7 mouse cellular contexts compared by ENCODE assay signal in genomic region chrX:12158821-12159533, GRCm38 (mm10). TPM values are rescaled to one million over a fixed set of nuclear protein-coding genes. Genes with fewer than 3 reads are reported as not detected.
DNase-seq lines count a peak whose midpoint lies in the region; ATAC-seq lines count a peak whose summit lies in the region.

No protein-coding gene starts in this region.

- ATAC-seq in forebrain, embryonic 16.5 days = no peak
- no peak for ATAC-seq in liver, embryonic 15.5 days (ENCODE audit: insufficient read depth)

- H3K4me1 ChIP-seq in forebrain, embryonic 16.5 days (replicated peaks; ENCODE audit: control insufficient read depth, insufficient read depth, low read length) = peaks cover 18% of the 10 kb centered on the region
- H3K4me1 ChIP-seq in liver, embryonic 15.5 days (replicated peaks) = no peaks in the 10 kb centered on the region

- peak overlapping the region; percentile 62 for H3K4me2 ChIP-seq in forebrain, embryonic 16.5 days (ENCODE audit: low read length)
- peak overlapping the region; percentile 55 for H3K4me2 ChIP-seq in liver, embryonic 15.5 days

- peaks cover 10% of the 10 kb centered on the region for H3K27me3 ChIP-seq in forebrain, embryonic 16.5 days (replicated peaks; ENCODE audit: control insufficient read depth, insufficient read depth, low read length)
- H3K27me3 ChIP-seq in liver, embryonic 15.5 days = peaks cover 74% of the 10 kb centered on the region

- peak; percentile 55 to 72 for DNase-seq in B cell, adult 2 months
- peak; percentile 39 to 58 for DNase-seq in CD8-positive naive resting alpha-beta T cell, adult 2 months (ENCODE audit: low read depth in 2 of 2, low spot score in 2 of 2)
- peak; percentile 87 for DNase-seq in induced T-regulatory cell, adult 2 months (ENCODE audit: low read depth)
- DNase-seq in neural tube, embryonic 10.5 days (ENCODE audit: extremely low spot score, low spot score) = peak; percentile 51
- DNase-seq in urinary bladder, postnatal 10 days (ENCODE audit: low spot score) = no peak

- H3K27ac ChIP-seq in forebrain, embryonic 16.5 days (ENCODE audit: low read length) = peak overlapping the region; percentile 20; the same call in 1 of the 2 replicates
- peak overlapping the region; percentile 45 for H3K27ac ChIP-seq in liver, embryonic 15.5 days (replicated peaks)

- WGBS in forebrain, embryonic 16.5 days = 9% methylated on average over 29 of the region's 31 CpGs
- WGBS in liver, embryonic 15.5 days (ENCODE audit: insufficient replicate concordance) = 8% methylated on average over 31 of the region's 31 CpGs

- H3K9ac ChIP-seq in forebrain, embryonic 16.5 days (replicated peaks; ENCODE audit: low read depth, low read length) = peak overlapping the region; percentile 69
- no peak overlapping the region for H3K9ac ChIP-seq in liver, embryonic 15.5 days

- H3K36me3 ChIP-seq in forebrain, embryonic 16.5 days (ENCODE audit: control insufficient read depth, insufficient read depth) = no peaks in the 10 kb centered on the region
- H3K36me3 ChIP-seq in liver, embryonic 15.5 days (replicated peaks) = no peaks in the 10 kb centered on the region

- H3K9me3 ChIP-seq in forebrain, embryonic 16.5 days (ENCODE audit: control insufficient read depth, low read length) = no peaks in the 10 kb centered on the region
- no peaks in the 10 kb centered on the region for H3K9me3 ChIP-seq in liver, embryonic 15.5 days (replicated peaks)

- peak overlapping the region; percentile 53 for H3K4me3 ChIP-seq in forebrain, embryonic 16.5 days (replicated peaks; ENCODE audit: low read length)
- H3K4me3 ChIP-seq in liver, embryonic 15.5 days (replicated peaks) = peak overlapping the region; percentile 48; the same call in 1 of the 2 replicates

RNA-seq across cellular contexts. Expression of gene Bcor, which starts 1.2 kb away (rescaled TPM):
- polyA plus RNA-seq in forebrain, embryonic 16.5 days (2015; fragmentation: Nextera tagmentation; extraction: Ambion mirVana) = 17.4 and 18.1 TPM in 2 replicates
- 4.3 and 4.5 TPM in 2 replicates for polyA plus RNA-seq in liver, embryonic 15.5 days (2015; fragmentation: Nextera tagmentation; extraction: Ambion mirVana)
